Mouse (Mus musculus) cerebellum, postnatal 14 days (tissue): ENCODE data around the gene Klra8.
"Not testable (repeated sequence)": the region's sequence is repeated elsewhere in the genome, so short reads cannot be mapped to it uniquely, and the experiment has no call there.

Experiments used
- DNase-seq, 2 experiments: peaks; one replicate each; pipeline ENCODE4 v3.0.0; 2021; ENCODE audit warnings: mixed read lengths in 2 of 2

Klra8 gene

DNA sequence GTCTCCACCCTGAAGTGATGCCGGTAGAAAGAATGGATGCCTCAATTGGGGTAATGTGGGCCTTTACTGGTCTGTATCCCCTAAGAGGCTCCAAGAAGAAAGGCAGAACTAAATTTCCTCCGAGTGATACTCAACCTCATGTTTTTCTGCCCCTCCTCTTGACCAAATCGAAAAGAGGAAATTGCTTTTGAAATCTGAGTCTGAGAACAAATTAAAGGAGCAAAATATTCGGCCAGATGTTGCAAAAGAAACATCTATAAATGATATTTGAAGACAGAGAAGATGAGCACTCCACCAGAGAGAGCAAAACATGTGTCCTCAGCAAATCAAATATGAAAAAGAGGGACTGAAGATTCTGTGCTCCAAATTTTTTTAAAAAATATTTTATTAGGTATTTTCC, at the start of gene Klra8:
Gene Klra8, minus strand, starts transcription at position 101 of the 400 bp plus-strand sequence.
- not testable (repeated sequence) for DNase-seq

DNA sequence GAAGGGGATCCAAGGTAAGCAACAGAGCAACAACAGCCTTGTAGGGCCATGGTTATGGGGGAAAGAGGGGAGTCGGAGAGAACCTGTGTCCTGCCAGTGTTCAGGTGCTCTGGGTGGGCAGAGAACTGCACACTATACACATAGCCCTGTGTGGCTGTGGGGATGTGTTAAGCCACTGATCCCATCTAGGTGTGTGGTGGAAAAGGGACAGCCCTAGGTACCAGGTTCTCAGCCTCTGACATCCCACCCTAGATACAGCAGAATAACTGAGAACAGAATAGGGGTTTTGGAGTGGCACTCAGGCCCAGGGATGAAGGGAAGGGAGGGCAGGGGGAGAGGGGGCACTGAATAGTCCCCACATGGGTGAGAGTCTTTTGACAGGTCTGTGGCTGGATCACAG, 19.2 kb downstream of the Klra8 start:
- DNase-seq = no peak

DNA sequence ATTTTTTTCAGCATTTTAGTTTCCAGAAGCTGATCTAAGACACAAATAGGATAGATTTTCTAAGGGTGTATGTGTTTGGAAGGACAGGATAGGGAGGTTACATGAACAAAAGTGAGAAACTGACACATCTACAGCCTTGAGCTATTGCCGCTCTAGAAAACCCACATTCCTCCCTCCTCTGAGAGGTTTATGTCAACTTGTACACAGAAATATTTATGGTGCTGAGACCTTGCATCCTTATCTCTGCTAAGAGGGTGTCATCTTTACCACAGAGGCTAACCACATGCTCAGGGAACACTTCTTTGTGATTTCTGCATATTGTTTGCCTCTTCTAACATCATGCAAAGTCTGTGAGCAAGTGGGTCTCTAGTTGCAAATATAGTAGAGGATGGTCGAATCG, 27.0 kb downstream of the Klra8 start:
- DNase-seq = not testable (repeated sequence)

DNA sequence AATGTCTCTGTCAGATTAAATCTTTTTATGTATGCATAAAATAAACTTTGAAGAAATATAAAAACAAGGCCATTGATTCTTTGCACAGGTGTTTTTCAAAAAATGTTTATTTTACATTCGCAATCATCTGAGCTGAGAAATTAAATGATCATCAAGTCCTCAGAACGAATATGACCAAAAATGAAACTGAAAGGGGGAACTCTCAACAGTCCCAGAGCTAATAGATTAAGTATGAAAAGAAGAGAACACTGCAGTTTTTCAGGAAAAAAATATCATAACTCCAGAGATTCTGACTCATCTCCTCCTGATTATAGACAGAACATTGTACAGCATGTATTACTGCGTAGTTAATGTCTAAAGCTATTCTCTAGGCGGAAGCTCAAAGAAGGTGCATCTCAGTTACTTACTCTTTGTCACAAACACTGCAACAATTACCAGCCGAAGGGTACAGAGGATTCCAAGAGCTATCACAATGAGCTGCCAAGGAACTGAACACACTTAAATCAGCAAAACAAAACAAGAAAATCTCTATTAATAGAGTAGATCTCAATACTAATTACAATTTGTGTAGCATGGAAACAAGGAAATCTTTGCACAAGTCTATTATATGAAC, 37.3 kb downstream of the Klra8 start:
- DNase-seq = no peak

DNA sequence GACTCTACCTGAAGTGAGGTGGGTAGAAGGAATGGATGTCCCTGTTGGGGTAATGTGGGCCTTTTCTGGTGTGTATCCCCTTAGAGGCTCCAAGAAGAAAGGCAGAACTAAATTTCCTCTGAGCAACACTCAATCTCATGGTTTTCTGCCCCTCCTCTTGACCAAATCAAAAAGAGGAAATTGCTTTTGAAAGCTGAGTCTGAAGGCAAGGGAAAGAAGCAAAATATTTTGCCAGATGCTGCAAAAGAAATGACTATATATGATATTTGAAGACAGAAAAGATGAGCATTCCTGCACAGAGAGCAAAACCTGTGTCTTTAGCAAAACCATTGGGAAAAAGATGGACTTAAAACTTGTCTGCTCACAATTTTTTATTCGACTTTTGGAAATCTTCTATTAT, 62.5 kb downstream of the Klra8 start, which contains the start of gene Klra4:
Gene Klra4, minus strand, starts transcription at position 101 of the 400 bp plus-strand sequence.
- not testable (repeated sequence) for DNase-seq
